Mouse (Mus musculus) midbrain, embryonic 15.5 days (tissue): ENCODE results near the gene Hsf4. TPM values are rescaled to one million over a fixed set of nuclear protein-coding genes. Genes with fewer than 3 reads are reported as not detected.
A peak's percentile ranks its signal among the peaks of the same experiment; 100 is the strongest.

Experiments used
- ATAC-seq: fragments of 200-750 bp; cut with Nextera tagmentation; replicated peaks from 2 replicates; pipeline ENCODE4 v1.8.0; 2017; ENCODE audit warnings: moderate TSS enrichment
- H3K27ac ChIP-seq: fragments of 300-500 bp; sonication (generic); 2 replicates; pipeline ENCODE4 v1.5.1; 2015; ENCODE audit warnings: mild to moderate bottlenecking, inconsistent platforms
- H3K27me3 ChIP-seq: fragments of 300-500 bp; sonication (generic); replicated peaks from 2 replicates; pipeline ENCODE4 v1.6.1; 2015; ENCODE audit warnings: inconsistent platforms
- H3K36me3 ChIP-seq: fragments of 300-500 bp; sonication (generic); replicated peaks from 2 replicates; pipeline ENCODE4 v1.6.1; 2015; ENCODE audit warnings: inconsistent platforms
- H3K4me1 ChIP-seq: fragments of 300-500 bp; sonication (generic); 2 replicates; pipeline ENCODE4 v1.6.1; 2015; ENCODE audit warnings: inconsistent platforms
- H3K4me2 ChIP-seq: fragments of 300-500 bp; sonication (generic); 2 replicates; pipeline ENCODE4 v1.6.1; 2015; ENCODE audit warnings: inconsistent platforms, mild to moderate bottlenecking, moderate library complexity
- H3K4me3 ChIP-seq: fragments of 300-500 bp; sonication (generic); 2 replicates; pipeline ENCODE4 v1.5.1; 2015; ENCODE audit warnings: mild to moderate bottlenecking, inconsistent platforms
- H3K9ac ChIP-seq: fragments of 300-500 bp; sonication (generic); 2 replicates; pipeline ENCODE4 v1.6.1; 2015; ENCODE audit warnings: mild to moderate bottlenecking, inconsistent platforms
- H3K9me3 ChIP-seq: fragments of 300-500 bp; sonication (generic); 2 replicates; pipeline ENCODE4 v1.6.1; 2016; ENCODE audit warnings: inconsistent platforms
- WGBS: fragments of 180-500 bp; shearing (Covaris S2); methylation state at CpG from one replicate; pipeline ENCODE4 v1.1.7; 2015; ENCODE audit warnings: mixed read lengths; 5-methylcytosine and 5-hydroxymethylcytosine counted together
- polyA plus RNA-seq: library from polyadenylated mRNA; unstranded; fragments of >200 nt; fragmentation: Nextera tagmentation; extraction: Ambion mirVana; gene quantifications from 2 replicates; pipeline ENCODE4 v1.2.1, GENCODE M21; 2015

The Hsf4 gene
- polyA plus RNA-seq, 1 experiment from 2014 or later: 0.25 TPM

GRCm38 (mm10) chr8:105263244-105263912 lies 6.2 kb upstream of the Hsf4 start:
- H3K4me3 ChIP-seq: no peak overlapping the region
- no peaks in the 10 kb centered on the region for H3K9me3 ChIP-seq
- 40% methylated on average over 16 of the region's 16 CpGs for WGBS
- H3K4me1 ChIP-seq: peaks cover 32% of the 10 kb centered on the region
- ATAC-seq: no peak
- no peak overlapping the region for H3K27ac ChIP-seq
- peaks cover 87% of the 10 kb centered on the region for H3K27me3 ChIP-seq
- H3K9ac ChIP-seq: no peak overlapping the region
- H3K4me2 ChIP-seq: no peak overlapping the region; the same call in 1 of the 2 replicates
- H3K36me3 ChIP-seq: no peaks in the 10 kb centered on the region

- H3K4me3 ChIP-seq: peak within 1 kb of the TSS; percentile 48
- WGBS: under 1% methylated on average over 54 of the region's 54 CpGs
- H3K27ac ChIP-seq: no peak within 1 kb of the TSS
- H3K9ac ChIP-seq: peak within 1 kb of the TSS; percentile 41
- H3K27me3 ChIP-seq: peaks cover 82% of the 10 kb centered on the region
- ATAC-seq: no peak
- no peaks in the 10 kb centered on the region for H3K36me3 ChIP-seq
- no peaks in the 10 kb centered on the region for H3K9me3 ChIP-seq
- peaks cover 32% of the 10 kb centered on the region for H3K4me1 ChIP-seq
- H3K4me2 ChIP-seq: peak within 1 kb of the TSS; percentile 77
Observed at GRCm38 (mm10) chr8:105264024-105264982, 5.3 kb upstream of the Hsf4 start, which contains the start of the genes Tradd and Fbxl8. Gene Tradd, minus strand, starts transcription at chr8:105264609. Gene Fbxl8, plus strand, starts transcription at chr8:105264648.

DNA sequence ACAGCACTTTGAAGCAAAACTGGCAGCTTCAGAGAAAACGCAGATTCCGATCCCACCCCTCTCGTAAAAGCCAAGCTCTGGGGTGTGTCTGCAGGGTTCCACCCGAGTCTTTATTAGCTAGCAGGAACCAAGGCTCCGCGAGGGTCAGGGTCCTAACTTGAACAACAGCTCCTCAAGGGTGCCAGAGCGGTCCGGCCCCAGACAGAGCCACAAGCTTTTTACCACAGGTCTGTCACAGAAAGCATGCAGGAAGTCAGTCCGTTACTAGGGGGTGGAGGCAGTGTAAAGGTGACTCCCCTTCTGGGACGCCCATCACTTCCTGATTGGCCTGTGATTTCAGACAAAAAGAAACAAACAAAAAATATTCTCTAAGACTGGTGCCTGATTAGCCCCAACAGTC lies 4.5 kb upstream of the Hsf4 start:
- ATAC-seq: no peak
- Histone ChIP-seq H3K4me1 (peaks cover 33% of the 10 kb centered on the region), H3K9ac (no peak overlapping the region), H3K4me2 (peak overlapping the region; percentile 77), H3K4me3 (peak overlapping the region; percentile 48), H3K9me3 (no peaks in the 10 kb centered on the region), H3K36me3 (no peaks in the 10 kb centered on the region), H3K27ac (no peak overlapping the region), H3K27me3 (peaks cover 83% of the 10 kb centered on the region)
- 14% methylated on average over 10 of the region's 10 CpGs for WGBS

DNA sequence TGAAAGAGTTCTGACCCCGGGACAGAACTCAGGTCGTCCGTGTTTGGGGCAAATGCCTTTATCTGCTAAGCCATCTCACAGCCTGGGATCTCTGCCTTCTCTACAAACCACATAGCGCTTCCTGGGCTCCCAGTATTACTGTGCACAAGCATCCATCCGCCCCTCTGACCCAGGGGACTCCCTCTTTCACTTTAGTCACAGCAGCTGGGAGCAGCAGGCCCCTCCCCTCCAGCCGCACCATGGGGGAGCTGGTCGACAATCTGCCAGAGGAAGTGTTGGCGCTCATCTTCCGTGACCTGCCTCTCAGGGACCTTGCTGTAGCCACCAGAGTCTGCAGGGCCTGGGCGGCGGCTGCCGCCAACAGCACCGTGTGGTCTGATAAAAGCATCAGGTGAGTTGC lies 2.8 kb upstream of the Hsf4 start:
- Histone ChIP-seq H3K4me2 (no peak overlapping the region), H3K4me1 (peaks cover 41% of the 10 kb centered on the region), H3K9me3 (no peaks in the 10 kb centered on the region), H3K4me3 (no peak overlapping the region), H3K27ac (no peak overlapping the region), H3K27me3 (peaks cover 83% of the 10 kb centered on the region), H3K9ac (no peak overlapping the region), H3K36me3 (no peaks in the 10 kb centered on the region)
- WGBS: 7% methylated on average over 13 of the region's 13 CpGs
- no peak for ATAC-seq

DNA sequence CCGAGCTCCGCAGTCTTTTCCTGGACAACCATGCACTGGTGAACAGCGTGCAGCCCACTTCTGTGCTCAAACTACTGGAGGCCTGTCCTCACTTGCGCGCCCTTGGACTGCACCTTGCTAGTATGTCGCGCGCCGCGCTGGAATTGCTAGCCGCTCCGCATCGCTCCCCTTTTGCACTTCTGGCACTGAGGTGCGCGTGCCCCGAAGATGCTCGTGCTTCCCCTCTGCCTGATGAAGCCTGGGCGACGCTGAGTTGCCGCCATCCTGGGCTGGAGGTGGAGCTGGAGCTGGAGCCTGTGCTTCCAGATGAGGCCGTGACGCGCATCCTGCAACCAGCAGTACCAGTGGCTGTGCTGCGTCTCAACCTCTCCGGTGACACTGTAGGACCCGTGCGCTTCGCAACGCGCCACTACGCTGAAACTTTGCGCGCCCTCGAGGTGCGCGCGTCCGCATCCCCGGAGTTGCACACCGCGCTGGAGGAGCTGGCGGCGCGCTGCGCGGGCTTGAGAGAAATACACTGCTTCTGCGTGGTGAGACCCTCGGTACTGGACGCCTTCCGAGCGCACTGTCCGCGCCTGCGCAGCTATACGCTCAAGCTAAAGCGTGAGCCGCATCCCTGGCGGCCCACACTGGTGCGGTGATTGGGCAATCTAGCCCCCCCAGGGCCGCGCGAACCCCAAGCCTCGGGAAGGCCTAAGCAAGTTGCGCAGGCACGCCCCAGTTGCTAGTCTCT lies 1.1 kb upstream of the Hsf4 start:
- Histone ChIP-seq H3K4me3 (peak overlapping the region; percentile 54), H3K4me1 (peaks cover 41% of the 10 kb centered on the region), H3K9me3 (no peaks in the 10 kb centered on the region), H3K27me3 (peaks cover 86% of the 10 kb centered on the region), H3K4me2 (peak overlapping the region; percentile 85), H3K9ac (peak overlapping the region; percentile 49), H3K27ac (peak overlapping the region; percentile 66), H3K36me3 (no peaks in the 10 kb centered on the region)
- under 1% methylated on average over 65 of the region's 65 CpGs for WGBS
- ATAC-seq: peak; percentile 93

- ATAC-seq: peak; percentile 53
- peak overlapping the region; percentile 54 for H3K4me3 ChIP-seq
- WGBS: 0% methylated on average over 10 of the region's 10 CpGs
- no peak overlapping the region; the same call in 1 of the 2 replicates for H3K27ac ChIP-seq
- H3K4me2 ChIP-seq: peak overlapping the region; percentile 85
- H3K9me3 ChIP-seq: no peaks in the 10 kb centered on the region
- no peaks in the 10 kb centered on the region for H3K36me3 ChIP-seq
- peaks cover 86% of the 10 kb centered on the region for H3K27me3 ChIP-seq
- H3K4me1 ChIP-seq: peaks cover 39% of the 10 kb centered on the region
- peak overlapping the region; percentile 49 for H3K9ac ChIP-seq
Observed at GRCm38 (mm10) chr8:105269075-105269458, 534 bp upstream of the Hsf4 start.

DNA sequence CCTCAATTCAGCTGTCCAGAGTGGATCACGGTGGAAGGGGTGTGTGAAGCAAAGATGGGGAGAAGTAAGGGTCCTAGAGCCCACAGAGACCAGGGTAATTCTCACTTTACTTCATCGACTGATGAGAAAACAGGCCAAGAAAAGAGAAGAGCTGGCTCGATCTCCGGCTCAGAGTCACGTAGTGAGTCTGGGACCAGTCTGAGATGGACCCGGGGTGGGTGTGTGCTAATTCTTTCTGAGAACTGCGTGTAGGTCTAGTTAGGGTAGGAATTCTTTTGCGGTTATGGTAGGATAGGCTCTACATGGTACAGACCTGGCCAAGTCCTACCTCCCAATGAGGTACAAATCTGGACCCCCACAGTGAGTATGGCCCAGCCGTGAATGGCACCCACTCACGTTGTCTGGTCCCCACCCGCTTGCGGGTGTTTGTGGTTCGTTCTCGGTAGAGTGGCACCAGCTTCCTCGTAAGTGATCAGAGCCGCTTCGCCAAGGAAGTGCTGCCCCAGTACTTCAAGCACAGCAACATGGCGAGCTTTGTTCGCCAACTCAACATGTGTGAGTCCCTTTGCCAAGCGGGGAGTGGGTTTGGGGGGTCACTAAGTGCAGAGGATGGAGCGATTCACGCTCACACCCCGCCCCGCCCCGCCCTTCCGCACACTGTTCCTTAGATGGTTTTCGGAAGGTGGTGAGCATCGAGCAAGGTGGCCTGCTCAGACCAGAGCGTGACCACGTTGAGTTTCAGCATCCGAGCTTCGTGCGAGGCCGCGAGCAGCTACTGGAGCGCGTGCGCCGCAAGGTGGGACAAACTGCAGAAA lies 707 bp downstream of the Hsf4 start:
- Histone ChIP-seq H3K9ac (no peak overlapping the region), H3K4me1 (peaks cover 31% of the 10 kb centered on the region), H3K4me3 (peak overlapping the region; percentile 54; the same call in 1 of the 2 replicates), H3K27ac (no peak overlapping the region), H3K27me3 (peaks cover 91% of the 10 kb centered on the region), H3K9me3 (no peaks in the 10 kb centered on the region), H3K4me2 (peak overlapping the region; percentile 85), H3K36me3 (no peaks in the 10 kb centered on the region)
- 3% methylated on average over 39 of the region's 39 CpGs for WGBS
- ATAC-seq: no peak

DNA sequence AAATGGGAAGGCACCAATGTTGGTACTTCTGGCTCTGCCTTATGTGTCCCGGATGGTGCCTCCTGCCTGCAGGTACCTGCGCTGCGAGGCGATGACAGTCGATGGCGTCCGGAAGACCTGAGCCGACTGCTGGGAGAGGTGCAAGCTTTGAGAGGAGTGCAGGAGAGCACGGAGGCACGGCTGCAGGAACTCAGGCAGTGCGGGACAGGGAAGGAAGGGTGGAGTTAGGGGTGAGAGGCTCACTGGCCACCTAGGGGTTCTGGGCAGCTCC lies 1.2 kb downstream of the Hsf4 start:
- H3K27me3 ChIP-seq: peaks cover 91% of the 10 kb centered on the region
- H3K9me3 ChIP-seq: no peaks in the 10 kb centered on the region
- no peak overlapping the region for H3K27ac ChIP-seq
- no peaks in the 10 kb centered on the region for H3K36me3 ChIP-seq
- no peak overlapping the region for H3K9ac ChIP-seq
- ATAC-seq: no peak
- WGBS: 2% methylated on average over 11 of the region's 11 CpGs
- H3K4me3 ChIP-seq: peak overlapping the region; percentile 14; the same call in 1 of the 2 replicates
- H3K4me1 ChIP-seq: peaks cover 36% of the 10 kb centered on the region
- H3K4me2 ChIP-seq: peak overlapping the region; percentile 24; the same call in 1 of the 2 replicates

DNA sequence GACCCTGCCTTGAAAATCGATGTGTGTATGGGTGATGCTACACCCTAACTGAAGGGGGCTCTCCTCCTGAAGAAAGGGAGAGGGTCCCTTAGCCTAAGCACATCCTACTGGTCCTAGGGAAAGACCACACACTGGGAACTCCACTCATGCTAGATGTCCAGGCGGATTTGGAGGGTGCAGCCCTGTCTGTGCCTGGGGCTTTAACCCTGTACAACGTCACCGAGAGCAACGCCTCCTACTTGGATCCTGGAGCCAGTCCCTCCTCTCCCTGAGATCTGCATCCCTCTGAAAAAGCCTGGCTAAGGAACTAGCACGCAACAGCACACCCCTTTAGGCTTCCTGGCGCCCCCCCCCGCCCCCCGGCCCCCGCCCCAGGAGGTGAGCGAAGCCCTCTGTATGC lies 5.8 kb downstream of the Hsf4 start:
- Histone ChIP-seq H3K27ac (no peak overlapping the region), H3K27me3 (peaks cover 83% of the 10 kb centered on the region), H3K9me3 (no peaks in the 10 kb centered on the region), H3K4me1 (peaks cover 34% of the 10 kb centered on the region), H3K4me2 (peak overlapping the region; percentile 94), H3K9ac (no peak overlapping the region), H3K4me3 (peak overlapping the region; percentile 50; the same call in 1 of the 2 replicates), H3K36me3 (0 out of 2 replicates have a peak, but pooled peaks cover 4% of the 10 kb centered on the region)
- ATAC-seq: no peak
- WGBS: 6% methylated on average over 11 of the region's 11 CpGs

DNA sequence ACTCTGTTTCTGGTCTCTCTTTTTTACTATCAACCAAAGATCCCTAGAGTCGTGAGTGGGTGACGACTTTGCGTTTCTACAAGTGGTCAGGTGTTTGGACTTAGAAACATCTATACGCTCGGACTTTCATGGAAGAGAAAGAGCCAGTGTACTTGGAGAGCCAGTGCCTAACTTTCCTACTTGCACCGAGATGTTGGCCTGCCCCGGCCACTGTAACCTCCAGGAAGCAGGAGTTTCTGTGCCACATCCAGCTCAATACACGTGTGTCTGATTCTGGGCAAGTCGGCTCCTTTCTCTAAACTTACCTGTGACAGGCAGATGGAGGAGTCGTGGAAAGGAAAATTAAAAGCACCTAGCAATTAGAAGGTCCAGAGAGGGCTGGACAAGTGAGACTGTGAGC lies 6.2 kb downstream of the Hsf4 start, which contains the start of gene Nol3:
Gene Nol3, plus strand, starts transcription at position 301 of the 400 bp plus-strand sequence.
- peaks cover 30% of the 10 kb centered on the region for H3K4me1 ChIP-seq
- peak; percentile 10 for ATAC-seq
- 0 out of 2 replicates have a peak within 1 kb of the TSS, but pooled peaks have one; percentile 17 for H3K27ac ChIP-seq
- peak within 1 kb of the TSS; percentile 44 for H3K9ac ChIP-seq
- 5% methylated on average over 10 of the region's 10 CpGs for WGBS
- H3K27me3 ChIP-seq: peaks cover 79% of the 10 kb centered on the region
- H3K36me3 ChIP-seq: peaks cover 4% of the 10 kb centered on the region; the same call in 1 of the 2 replicates
- H3K4me2 ChIP-seq: peak within 1 kb of the TSS; percentile 94
- H3K9me3 ChIP-seq: no peaks in the 10 kb centered on the region
- H3K4me3 ChIP-seq: peak within 1 kb of the TSS; percentile 50
